Mouse (Mus musculus) cortical plate, adult 2 months (tissue): ENCODE measurements at regions not wholly inside any gene's neighbourhood (a gene's known extent, or its start where the extent isn't known, plus 50 kb on each side); places are given as distances from the start of the nearest gene placed in this dataset.

Experiments
- CTCF ChIP-seq: fragments of 200-500 bp; IDR thresholded peaks from 2 replicates; pipeline ENCODE4 v1.5.1; 2011; ENCODE audit warnings: mild to moderate bottlenecking, control low read depth, low read length; ENCODE audit not compliant: insufficient read depth; ENCODE audit errors: extremely low read depth
- POLR2A ChIP-seq: fragments of 200-500 bp; IDR thresholded peaks from 2 replicates; pipeline ENCODE4 v1.6.1; 2011; ENCODE audit warnings: mild to moderate bottlenecking, low read length, control low read depth; ENCODE audit not compliant: insufficient read depth; ENCODE audit errors: extremely low read depth

GRCm38 (mm10) chr9:74655956-74656355 is 205.8 kb upstream of the Onecut1 start:
- TF ChIP-seq CTCF (no peak), POLR2A (no peak)
